Mouse (Mus musculus): ENCODE results near the gene Gapvd1. TPM values are rescaled to one million over a fixed set of nuclear protein-coding genes. Genes with fewer than 3 reads are reported as not detected.
"Not testable (repeated sequence)": the region's sequence is repeated elsewhere in the genome, so short reads cannot be mapped to it uniquely, and the experiment has no call there.

Gapvd1 gene
- polyA plus RNA-seq, 1 experiment from 2014 or later, result 54.8 TPM

- ChIA-PET CTCF (interaction anchor here (1.1 kb wide), 1 partner anchor 12 kb away, joined by 6 read pairs; no protein-coding TSS in a partner anchor), POLR2A (interaction anchor here (2.3 to 2.4 kb wide), 2 partner anchors 17 to 28 kb away, joined by 12 to 17 read pairs; partner anchors contain the start of genes Gapvd1 and Rabepk)
- no peaks in the 10 kb centered on the region for H3K27me3 ChIP-seq
- ATAC-seq (peak; percentile 1), DNase-seq (ENCODE audit: low read depth, low spot score) (no peak)
- in situ Hi-C loops (cut with MboI; ENCODE audit: low pct_unique_long_range_greater_than_20kb), result no loop called here
- no peak for TF ChIP-seq CTCF (IDR thresholded peaks at IDR 0.05)
Measured at GRCm38 (mm10) chr2:34772252-34773235, 17.5 kb upstream of the Gapvd1 start.

GRCm38 (mm10) chr2:34771368-34772226 is 16.6 kb upstream of the Gapvd1 start, which contains the start of gene Hspa5:
Gene Hspa5 (plus strand): TSS chr2:34771970.
- in situ Hi-C loops (cut with MboI; ENCODE audit: low pct_unique_long_range_greater_than_20kb), result no loop called here
- peak; percentile 95 for ATAC-seq
- no peak for TF ChIP-seq CTCF (IDR thresholded peaks at IDR 0.05)
- DNase-seq (ENCODE audit: low read depth, low spot score), result peak; percentile 97
- POLR2A ChIA-PET, result interaction anchor here (1.5 to 2.4 kb wide), 3 partner anchors 12 to 29 kb away, joined by 4 to 17 read pairs (median 12); partner anchors contain the start of genes Gapvd1 and Rabepk
- CTCF ChIA-PET, result interaction anchor here (1.1 kb wide), 1 partner anchor 13 kb away, joined by 6 read pairs; no protein-coding TSS in a partner anchor
- no peaks in the 10 kb centered on the region for H3K27me3 ChIP-seq

GRCm38 (mm10) chr2:34770951-34771350 is 15.9 kb upstream of the Gapvd1 start:
- ChIA-PET POLR2A (interaction anchor here (1.5 to 2.4 kb wide), 3 partner anchors 12 to 29 kb away, joined by 4 to 17 read pairs (median 12); partner anchors contain the start of genes Gapvd1 and Rabepk), CTCF (interaction anchor here (0.8 kb wide), 1 partner anchor 13 kb away, joined by 3 read pairs; no protein-coding TSS in a partner anchor)
- DNase-seq (ENCODE audit: low read depth, low spot score), result no peak
- H3K27me3 ChIP-seq, result no peaks in the 10 kb centered on the region
- no peak for TF ChIP-seq CTCF (IDR thresholded peaks at IDR 0.05)
- ATAC-seq, result no peak
- in situ Hi-C loops (cut with MboI; ENCODE audit: low pct_unique_long_range_greater_than_20kb), result no loop called here

- POLR2A ChIA-PET, result interaction anchor here (2.3 to 2.4 kb wide), 2 partner anchors 15 to 30 kb away, joined by 12 to 17 read pairs; partner anchors contain the start of genes Gapvd1 and Rabepk
- no peak for ATAC-seq
- in situ Hi-C loops (cut with MboI; ENCODE audit: low pct_unique_long_range_greater_than_20kb), result no loop called here
- no peaks in the 10 kb centered on the region for H3K27me3 ChIP-seq
- CTCF ChIA-PET, result no interaction called here
- no peak for DNase-seq (ENCODE audit: low read depth, low spot score)
- no peak for TF ChIP-seq CTCF (IDR thresholded peaks at IDR 0.05)
Measured at GRCm38 (mm10) chr2:34770049-34770448, 15.0 kb upstream of the Gapvd1 start.

GRCm38 (mm10) chr2:34764801-34765200 is 9.8 kb upstream of the Gapvd1 start:
- in situ Hi-C loops (cut with MboI; ENCODE audit: low pct_unique_long_range_greater_than_20kb), result no loop called here

GRCm38 (mm10) chr2:34762872-34763271 is 7.8 kb upstream of the Gapvd1 start:
- no peaks in the 10 kb centered on the region for H3K27me3 ChIP-seq
- ATAC-seq (no peak), DNase-seq (ENCODE audit: low read depth, low spot score) (no peak)
- CTCF ChIA-PET, result no interaction called here
- TF ChIP-seq CTCF (IDR thresholded peaks at IDR 0.05), result no peak
- POLR2A ChIA-PET, result no interaction called here
- in situ Hi-C loops (cut with MboI; ENCODE audit: low pct_unique_long_range_greater_than_20kb), result no loop called here

More at GRCm38 (mm10) chr2:34764801-34765200, 9.8 kb upstream of the Gapvd1 start:
- TF ChIP-seq CTCF (IDR thresholded peaks at IDR 0.05), result no peak
- POLR2A ChIA-PET, result no interaction called here
- H3K27me3 ChIP-seq, result no peaks in the 10 kb centered on the region
- CTCF ChIA-PET, result no interaction called here
- no peak for DNase-seq (ENCODE audit: low read depth, low spot score)
- no peak for ATAC-seq

- ChIA-PET CTCF (no interaction called here), POLR2A (no interaction called here)
- ATAC-seq (no peak), DNase-seq (ENCODE audit: low read depth, low spot score) (no peak)
- H3K27me3 ChIP-seq, result no peaks in the 10 kb centered on the region
- in situ Hi-C loops (cut with MboI; ENCODE audit: low pct_unique_long_range_greater_than_20kb), result no loop called here
- TF ChIP-seq CTCF (IDR thresholded peaks at IDR 0.05), result no peak
Measured at GRCm38 (mm10) chr2:34762174-34762573, 7.1 kb upstream of the Gapvd1 start.

- POLR2A ChIA-PET; in situ Hi-C loops (cut with MboI; ENCODE audit: low pct_unique_long_range_greater_than_20kb); DNase-seq (ENCODE audit: low read depth, low spot score); ATAC-seq; CTCF ChIA-PET; H3K27me3 ChIP-seq: not testable (repeated sequence)
Measured at GRCm38 (mm10) chr2:34761272-34761671, 6.2 kb upstream of the Gapvd1 start.

- in situ Hi-C loops (cut with MboI; ENCODE audit: low pct_unique_long_range_greater_than_20kb), result no loop called here
- no peak for DNase-seq (ENCODE audit: low read depth, low spot score)
- POLR2A ChIA-PET, result no interaction called here
- no peaks in the 10 kb centered on the region for H3K27me3 ChIP-seq
- TF ChIP-seq CTCF (IDR thresholded peaks at IDR 0.05), result no peak
- no peak for ATAC-seq
- CTCF ChIA-PET, result no interaction called here
Measured at GRCm38 (mm10) chr2:34757341-34757740, 2.3 kb upstream of the Gapvd1 start.
